Mouse (Mus musculus) ES-E14 (cell line): ENCODE data around the gene Calhm3. TPM values are rescaled to one million over a fixed set of nuclear protein-coding genes. Genes with fewer than 3 reads are reported as not detected.

Experiments
- DNase-seq: peaks from one replicate; pipeline ENCODE4 v3.0.0-alpha.2; 2013; ENCODE audit warnings: low read depth, low spot score
- H3K27ac ChIP-seq: 2 replicates; pipeline ENCODE4 v1.5.1; 2012; ENCODE audit warnings: low read depth, mild to moderate bottlenecking, low read length, moderate library complexity, mixed read lengths; ENCODE audit not compliant: poor library complexity, insufficient read depth, severe bottlenecking
- H3K36me3 ChIP-seq: 2 replicates; pipeline ENCODE4 v1.6.1; 2012; ENCODE audit warnings: mild to moderate bottlenecking, low read length, moderate library complexity, mixed read lengths; ENCODE audit not compliant: control insufficient read depth, poor library complexity, insufficient read depth, severe bottlenecking
- H3K4me1 ChIP-seq, 2 experiments: fragments of 150-350 bp in 1 of 2; sonication (generic) in 1 of 2; 2 replicates each; pipeline ENCODE4 v1.6.1; 2012; ENCODE audit warnings: low read length in 2 of 2, mild to moderate bottlenecking in 1 of 2, mixed read lengths in 1 of 2; ENCODE audit not compliant: control insufficient read depth in 2 of 2, insufficient read depth in 2 of 2, poor library complexity in 1 of 2
- H3K4me3 ChIP-seq, 2 experiments: fragments of 150-350 bp in 1 of 2; sonication (generic) in 1 of 2; 2 replicates each; pipeline ENCODE4 v1.5.1; 2012; ENCODE audit warnings: low read length in 2 of 2, low read depth in 1 of 2, mild to moderate bottlenecking in 1 of 2, mixed read lengths in 1 of 2; ENCODE audit not compliant: insufficient read depth in 1 of 2, poor library complexity in 1 of 2, severe bottlenecking in 1 of 2
- H3K9ac ChIP-seq: 2 replicates; pipeline ENCODE4 v1.6.1; 2012; ENCODE audit warnings: low read depth, mild to moderate bottlenecking, low read length, mixed read lengths; ENCODE audit not compliant: poor library complexity, insufficient read depth, severe bottlenecking
- H3K9me3 ChIP-seq: fragments of 150-350 bp; sonication (generic); 2 replicates; pipeline ENCODE4 v1.6.1; 2012; ENCODE audit warnings: low read depth, mild to moderate bottlenecking, low read length; ENCODE audit not compliant: control insufficient read depth, insufficient read depth
- CHD2 ChIP-seq: IDR thresholded peaks from 2 replicates; pipeline ENCODE4 v1.6.1; 2014; ENCODE audit warnings: mild to moderate bottlenecking, low read depth, low read length, inconsistent platforms
- HCFC1 ChIP-seq: IDR thresholded peaks from 2 replicates; pipeline ENCODE4 v1.6.1; 2012; ENCODE audit warnings: low read length, inconsistent platforms, borderline replicate concordance; ENCODE audit not compliant: insufficient read depth
- MAFK ChIP-seq: IDR thresholded peaks from 2 replicates; pipeline ENCODE4 v1.6.1; 2014; ENCODE audit warnings: mild to moderate bottlenecking, low read depth, low read length, inconsistent platforms; ENCODE audit not compliant: insufficient read depth
- ZC3H11A ChIP-seq: IDR thresholded peaks from 2 replicates; pipeline ENCODE4 v1.6.1; 2012; ENCODE audit warnings: low read depth, mild to moderate bottlenecking, inconsistent platforms, low read length, borderline replicate concordance
- ZNF384 ChIP-seq: IDR thresholded peaks from 2 replicates; pipeline ENCODE4 v1.6.1; 2012; ENCODE audit warnings: low read depth, low read length, inconsistent platforms
- in situ Hi-C, 2 experiments: fragments of 600-800 bp; cut with MboI; formaldehyde crosslinking; loops; one replicate each; pipeline ENCODE4 v1.15.1; 2025; ENCODE audit warnings: low sequenced_read_pairs in 2 of 2, inconsistent platforms in 1 of 2; ENCODE audit not compliant: unreplicated experiment in 2 of 2
- total RNA-seq: library from RNA; depleted of rRNA; stranded (reverse); fragments of 300-350 nt; gene quantifications from 2 replicates; pipeline ENCODE4 v1.2.3, GENCODE M21; 2012; rRNA removed

The Calhm3 gene
- total RNA-seq, 1 experiment = 2.8 TPM

- no peak overlapping the region for H3K27ac ChIP-seq
- in situ Hi-C loops = no loop called here
- no peaks in the 10 kb centered on the region for H3K9me3 ChIP-seq
- no peak overlapping the region for H3K9ac ChIP-seq
- no peak overlapping the region for H3K4me3 ChIP-seq
- no peak for TF ChIP-seq MAFK
- no peak for TF ChIP-seq ZNF384
- no peak for TF ChIP-seq CHD2
- TF ChIP-seq ZC3H11A = no peak; the same call in 1 of the 2 replicates
- TF ChIP-seq HCFC1 = no peak
- H3K4me1 ChIP-seq = no peaks in the 10 kb centered on the region
- no peak for DNase-seq
- peaks cover 68% of the 10 kb centered on the region for H3K36me3 ChIP-seq
These were observed 36.5 kb downstream of the Calhm3 start for GRCm38 (mm10) chr19:47121054-47121453.

- in situ Hi-C loops = no loop called here
- H3K4me3 ChIP-seq = no peak overlapping the region
- H3K27ac ChIP-seq = no peak overlapping the region
- no peaks in the 10 kb centered on the region for H3K4me1 ChIP-seq
- TF ChIP-seq CHD2 (no peak), HCFC1 (no peak), MAFK (no peak), ZNF384 (no peak)
- H3K36me3 ChIP-seq = peaks cover 55% of the 10 kb centered on the region
- H3K9me3 ChIP-seq = no peaks in the 10 kb centered on the region
- H3K9ac ChIP-seq = no peak overlapping the region
- no peak for DNase-seq
These were observed 38.9 kb downstream of the Calhm3 start for GRCm38 (mm10) chr19:47118634-47119033.

GRCm38 (mm10) chr19:47104641-47105271 lies 52.8 kb downstream of the Calhm3 start:
- in situ Hi-C loops = no loop called here
- Histone ChIP-seq H3K9me3 (no peaks in the 10 kb centered on the region), H3K4me1 (no peaks in the 10 kb centered on the region), H3K4me3 (no peak overlapping the region), H3K9ac (no peak overlapping the region), H3K36me3 (peaks cover 79% of the 10 kb centered on the region), H3K27ac (no peak overlapping the region)
- no peak for DNase-seq
- no peak for TF ChIP-seq ZNF384
- TF ChIP-seq ZC3H11A = no peak
- no peak for TF ChIP-seq CHD2
- TF ChIP-seq HCFC1 = no peak

Other genes starting within 250 kb of the Calhm3 start
- 9.8 and 18.4 TPM in 2 replicates for gene Ina, start 143.1 kb downstream of the Calhm3 start, total RNA-seq
- 26.9 and 27.0 TPM in 2 replicates for gene Nt5c2, start 142.6 kb downstream of the Calhm3 start, total RNA-seq
- gene Pcgf6, start 106.9 kb downstream of the Calhm3 start, total RNA-seq = 34.0 and 40.2 TPM in 2 replicates
- gene Taf5, start 90.0 kb downstream of the Calhm3 start, total RNA-seq = 17.1 and 19.2 TPM in 2 replicates
- gene Usmg5, start 67.1 kb downstream of the Calhm3 start, total RNA-seq = 236 and 385 TPM in 2 replicates
- gene Pdcd11, start 67.0 kb downstream of the Calhm3 start, total RNA-seq = 117 and 129 TPM in 2 replicates
- 3.2 and 5.5 TPM in 2 replicates for gene Calhm2, start 19.5 kb downstream of the Calhm3 start, total RNA-seq
- not detected in 2 replicates for gene Calhm1, start 13.5 kb downstream of the Calhm3 start, total RNA-seq
- 10.2 and 14.7 TPM in 2 replicates for gene Neurl1a, start 21.1 kb upstream of the Calhm3 start, total RNA-seq